Mouse (Mus musculus) kidney, embryonic 14.5 days (tissue): ENCODE data around the gene Chia1. TPM values are rescaled to one million over a fixed set of nuclear protein-coding genes. Genes with fewer than 3 reads are reported as not detected.
"Not testable (repeated sequence)": the region's sequence is repeated elsewhere in the genome, so short reads cannot be mapped to it uniquely, and the experiment has no call there.

Source experiments
- ATAC-seq: fragments of 200-750 bp; cut with Nextera tagmentation; 2 replicates; pipeline ENCODE4 v1.8.0; 2017; ENCODE audit warnings: moderate number of reproducible peaks, mild to moderate bottlenecking, moderate TSS enrichment, moderate library complexity; ENCODE audit not compliant: low FRiP score, low TSS enrichment
- H3K27ac ChIP-seq: fragments of 300-500 bp; sonication (generic); 2 replicates; pipeline ENCODE4 v1.5.1; 2014; ENCODE audit warnings: low read depth, mild to moderate bottlenecking, low read length, moderate library complexity, mixed read lengths
- H3K27me3 ChIP-seq: fragments of 300-500 bp; sonication (generic); 2 replicates; pipeline ENCODE4 v1.6.1; 2014; ENCODE audit warnings: mild to moderate bottlenecking, low read length; ENCODE audit not compliant: control insufficient read depth, insufficient read depth
- H3K36me3 ChIP-seq: fragments of 300-500 bp; sonication (generic); 2 replicates; pipeline ENCODE4 v1.6.1; 2014; ENCODE audit warnings: low read length, mixed read lengths; ENCODE audit not compliant: control insufficient read depth, insufficient read depth
- H3K4me1 ChIP-seq: fragments of 300-500 bp; sonication (generic); 2 replicates; pipeline ENCODE4 v1.6.1; 2014; ENCODE audit warnings: low read length, mixed read lengths; ENCODE audit not compliant: control insufficient read depth, insufficient read depth
- H3K4me2 ChIP-seq: fragments of 300-500 bp; sonication (generic); replicated peaks from 2 replicates; pipeline ENCODE4 v1.6.1; 2014; ENCODE audit warnings: low read depth, mild to moderate bottlenecking, low read length
- H3K4me3 ChIP-seq: fragments of 300-500 bp; sonication (generic); 2 replicates; pipeline ENCODE4 v1.5.1; 2014; ENCODE audit warnings: mild to moderate bottlenecking, low read length
- H3K9ac ChIP-seq: fragments of 300-500 bp; sonication (generic); 2 replicates; pipeline ENCODE4 v1.6.1; 2014; ENCODE audit warnings: low read depth, mild to moderate bottlenecking, low read length, moderate library complexity
- H3K9me3 ChIP-seq: fragments of 300-500 bp; sonication (generic); 2 replicates; pipeline ENCODE4 v1.6.1; 2016; ENCODE audit warnings: low read length; ENCODE audit not compliant: control insufficient read depth
- WGBS: fragments of 180-500 bp; shearing (Covaris S2); extraction: QIAGEN DNeasy Blood & Tissue Kit; methylation state at CpG from one replicate; pipeline ENCODE4 v1.1.7; 2014; 5-methylcytosine and 5-hydroxymethylcytosine counted together
- polyA plus RNA-seq: library from polyadenylated mRNA; unstranded; fragments of >200 nt; fragmentation: Nextera tagmentation; extraction: Ambion mirVana; gene quantifications from 2 replicates; pipeline ENCODE4 v1.2.1, GENCODE M21; 2014

Chia1 gene
- polyA plus RNA-seq, 1 experiment from 2014 or later, result not detected

GRCm38 (mm10) chr3:106167464-106167863 is 54.4 kb downstream of the Chia1 start, which contains the start of gene Chil3:
Chil3 (minus strand) TSS chr3:106167564.
- H3K4me2 ChIP-seq, result no peak within 1 kb of the TSS
- no peak within 1 kb of the TSS for H3K4me3 ChIP-seq
- no peak within 1 kb of the TSS for H3K9ac ChIP-seq
- peaks cover 7% of the 10 kb centered on the region for H3K9me3 ChIP-seq
- 80% methylated on average over 3 of the region's 3 CpGs for WGBS
- no peaks in the 10 kb centered on the region for H3K4me1 ChIP-seq
- no peaks in the 10 kb centered on the region for H3K27me3 ChIP-seq
- no peaks in the 10 kb centered on the region for H3K36me3 ChIP-seq
- ATAC-seq, result no peak
- H3K27ac ChIP-seq, result no peak within 1 kb of the TSS

GRCm38 (mm10) chr3:106170522-106171053 is 57.6 kb downstream of the Chia1 start:
- Histone ChIP-seq H3K4me3 (no peak overlapping the region), H3K27ac (no peak overlapping the region), H3K4me2 (no peak overlapping the region), H3K36me3 (no peaks in the 10 kb centered on the region), H3K4me1 (no peaks in the 10 kb centered on the region), H3K27me3 (no peaks in the 10 kb centered on the region), H3K9me3 (peaks cover 7% of the 10 kb centered on the region), H3K9ac (no peak overlapping the region)
- ATAC-seq, result no peak
- 57% methylated on average over 1 of the region's 1 CpGs for WGBS

GRCm38 (mm10) chr3:106171135-106171731 is 58.2 kb downstream of the Chia1 start:
- Histone ChIP-seq H3K27me3 (no peaks in the 10 kb centered on the region), H3K4me2 (no peak overlapping the region), H3K27ac (no peak overlapping the region), H3K4me3 (no peak overlapping the region), H3K9ac (no peak overlapping the region), H3K4me1 (no peaks in the 10 kb centered on the region), H3K9me3 (peaks cover 7% of the 10 kb centered on the region), H3K36me3 (no peaks in the 10 kb centered on the region)
- WGBS, result 86% methylated on average over 1 of the region's 1 CpGs
- ATAC-seq, result no peak

GRCm38 (mm10) chr3:106172506-106172905 is 59.5 kb downstream of the Chia1 start:
- not testable (repeated sequence) for H3K36me3 ChIP-seq, H3K9ac ChIP-seq, H3K4me2 ChIP-seq, ATAC-seq, H3K9me3 ChIP-seq, H3K4me3 ChIP-seq, H3K4me1 ChIP-seq, H3K27me3 ChIP-seq, H3K27ac ChIP-seq
- WGBS, result 80% methylated on average over 2 of the region's 2 CpGs

GRCm38 (mm10) chr3:106174971-106175370 is 61.9 kb downstream of the Chia1 start:
- H3K27me3 ChIP-seq, H3K36me3 ChIP-seq, H3K4me2 ChIP-seq, H3K27ac ChIP-seq, ATAC-seq, H3K4me1 ChIP-seq, H3K9ac ChIP-seq, H3K4me3 ChIP-seq: not testable (repeated sequence)
- 60% methylated on average over 2 of the region's 2 CpGs for WGBS
- peaks cover 14% of the 10 kb centered on the region for H3K9me3 ChIP-seq

- Histone ChIP-seq H3K4me3 (no peak overlapping the region), H3K4me1 (no peaks in the 10 kb centered on the region), H3K36me3 (no peaks in the 10 kb centered on the region), H3K4me2 (no peak overlapping the region), H3K27ac (no peak overlapping the region), H3K27me3 (no peaks in the 10 kb centered on the region), H3K9ac (no peak overlapping the region), H3K9me3 (0 out of 2 replicates have a peak, but pooled peaks cover 7% of the 10 kb centered on the region)
- 91% methylated on average over 13 of the region's 13 CpGs for WGBS
- no peak for ATAC-seq
Measured at GRCm38 (mm10) chr3:106177509-106178189, 64.6 kb downstream of the Chia1 start.

Other genes starting within 250 kb of the Chia1 start
- gene Adora3, start 242.4 kb upstream of the Chia1 start, polyA plus RNA-seq, result 0.18 TPM in 1 of 2 replicates, not detected in the other
- gene Tmigd3, start 242.3 kb upstream of the Chia1 start, polyA plus RNA-seq, result 0.53 TPM in 1 of 2 replicates, not detected in the other
- gene I830077J02Rik, start 180.6 kb upstream of the Chia1 start, polyA plus RNA-seq, result 0.64 and 0.70 TPM in 2 replicates
- gene Wdr77, start 153.9 kb upstream of the Chia1 start, polyA plus RNA-seq, result 117 and 188 TPM in 2 replicates
- 515 and 618 TPM in 2 replicates for gene Atp5f1, start 153.1 kb upstream of the Chia1 start, polyA plus RNA-seq
- gene Ovgp1, start 139.5 kb upstream of the Chia1 start, polyA plus RNA-seq, result 1.9 and 2.2 TPM in 2 replicates
- not detected in 2 replicates for gene Pifo, start 98.6 kb upstream of the Chia1 start, polyA plus RNA-seq
- gene Chil5, start 80.4 kb upstream of the Chia1 start, polyA plus RNA-seq, result not detected in 2 replicates
- gene Chil3, start 54.3 kb downstream of the Chia1 start, polyA plus RNA-seq, result not detected in 2 replicates
- not detected in 2 replicates for gene Chil4, start 106.3 kb downstream of the Chia1 start, polyA plus RNA-seq